In genomic region chr10:41751867-41752480, GRCm38 (mm10) we compare ENCODE assay signal across 14 mouse cellular contexts. TPM values are rescaled to one million over a fixed set of nuclear protein-coding genes. Genes with fewer than 3 reads are reported as not detected.
A peak's percentile ranks its signal among the peaks of the same experiment; 100 is the strongest.
DNase-seq lines count a peak whose midpoint lies in the region; ATAC-seq and TF ChIP-seq lines count a peak whose summit lies in the region.
"Had no signal": no experiment of that assay in that cellular context is flagged by ENCODE, and none has a peak within 500 bp of the region (broad histone marks: within the 10 kb centered on the region; RNA-seq: fewer than 3 reads in every experiment).

No protein-coding gene starts in this region.

- DNase-seq in heart, adult 18-20 months, result no peak
- DNase-seq in induced T-regulatory cell, adult 2 months (ENCODE audit: low read depth), result peak; percentile 32
- no peak for DNase-seq in stomach, postnatal 0 days (ENCODE audit: low spot score)
- DNase-seq in cerebellum, adult 9-11 months, result no peak
- no peak for DNase-seq in embryo, embryonic 10.5 days (ENCODE audit: low spot score)
- DNase-seq: cerebellum, postnatal 36 days had no signal

- TF ChIP-seq CTCF in E14TG2a.4 (conservative IDR thresholded peaks at IDR 0.05; ENCODE audit: low read length), result no peak
- TF ChIP-seq CTCF in stomach, postnatal 0 days (IDR thresholded peaks at IDR 0.05; ENCODE audit: low read depth), result no peak

- H3K9ac ChIP-seq in heart, embryonic 16.5 days (ENCODE audit: low read length), result no peak overlapping the region; the same call in 1 of the 2 replicates
- H3K9ac ChIP-seq in stomach, postnatal 0 days (ENCODE audit: low read length), result no peak overlapping the region
- no peak overlapping the region for H3K9ac ChIP-seq in kidney, embryonic 14.5 days (ENCODE audit: low read depth, low read length)
- H3K9ac ChIP-seq: kidney, embryonic 15.5 days; midbrain, embryonic 12.5 days had no signal

- 0 out of 2 replicates have a peak overlapping the region, but pooled peaks have one; percentile 6 for H3K4me3 ChIP-seq in heart, embryonic 16.5 days (ENCODE audit: low read length)
- peak overlapping the region; percentile 73 for H3K4me3 ChIP-seq in E14TG2a.4 (replicated peaks; ENCODE audit: low read length)
- no peak overlapping the region for H3K4me3 ChIP-seq in stomach, postnatal 0 days (ENCODE audit: low read depth, low read length)
- no peak overlapping the region for H3K4me3 ChIP-seq in kidney, embryonic 14.5 days (ENCODE audit: low read length)
- H3K4me3 ChIP-seq: forebrain, embryonic 10.5 days; kidney, embryonic 15.5 days; midbrain, embryonic 12.5 days had no signal

- WGBS in heart, embryonic 16.5 days, result 69% methylated on average over 14 of the region's 14 CpGs
- WGBS in stomach, postnatal 0 days, result 53% methylated on average over 14 of the region's 14 CpGs
- WGBS in kidney, embryonic 14.5 days, result 79% methylated on average over 14 of the region's 14 CpGs

- no peaks in the 10 kb centered on the region for H3K27me3 ChIP-seq in heart, embryonic 16.5 days (ENCODE audit: control insufficient read depth, insufficient read depth, low read length)
- H3K27me3 ChIP-seq in E14TG2a.4 (ENCODE audit: insufficient read depth, low read length), result no peaks in the 10 kb centered on the region
- no peaks in the 10 kb centered on the region for H3K27me3 ChIP-seq in stomach, postnatal 0 days (ENCODE audit: control insufficient read depth, insufficient read depth, low read length)
- H3K27me3 ChIP-seq in kidney, embryonic 14.5 days (ENCODE audit: control insufficient read depth, insufficient read depth, low read length), result no peaks in the 10 kb centered on the region
- H3K27me3 ChIP-seq: CH12.LX; kidney, embryonic 15.5 days; midbrain, embryonic 12.5 days had no signal

- peak overlapping the region; percentile 34 for H3K4me2 ChIP-seq in heart, embryonic 16.5 days (ENCODE audit: low read depth, low read length)
- no peak overlapping the region for H3K4me2 ChIP-seq in stomach, postnatal 0 days (replicated peaks; ENCODE audit: low read depth)
- no peak overlapping the region for H3K4me2 ChIP-seq in kidney, embryonic 14.5 days (replicated peaks; ENCODE audit: low read depth, low read length)
- H3K4me2 ChIP-seq: heart, embryonic 11.5 days; kidney, embryonic 15.5 days; midbrain, embryonic 12.5 days had no signal

- TF ChIP-seq EP300 in stomach, postnatal 0 days (optimal IDR thresholded peaks at IDR 0.05), result no peak

- ATAC-seq in heart, embryonic 16.5 days (replicated peaks; ENCODE audit: extremely low read depth, insufficient read depth, low FRiP score), result no peak
- ATAC-seq in stomach, postnatal 0 days (ENCODE audit: low FRiP score, low TSS enrichment), result 0 out of 2 replicates have a peak, but pooled peaks have one; percentile 40
- no peak for ATAC-seq in kidney, embryonic 14.5 days (ENCODE audit: low FRiP score, low TSS enrichment)

- no peaks in the 10 kb centered on the region for H3K4me1 ChIP-seq in heart, embryonic 16.5 days (ENCODE audit: control insufficient read depth, insufficient read depth, low read length)
- peaks cover 32% of the 10 kb centered on the region for H3K4me1 ChIP-seq in E14TG2a.4 (replicated peaks; ENCODE audit: low read depth, low read length)
- H3K4me1 ChIP-seq in stomach, postnatal 0 days (replicated peaks; ENCODE audit: control insufficient read depth, insufficient read depth), result no peaks in the 10 kb centered on the region
- H3K4me1 ChIP-seq in kidney, embryonic 14.5 days (ENCODE audit: control insufficient read depth, insufficient read depth, low read length), result no peaks in the 10 kb centered on the region; the same call in 1 of the 2 replicates
- H3K4me1 ChIP-seq: forebrain, embryonic 10.5 days; midbrain, embryonic 12.5 days had no signal

- no peak overlapping the region for H3K27ac ChIP-seq in heart, embryonic 16.5 days (ENCODE audit: low read length)
- H3K27ac ChIP-seq in stomach, postnatal 0 days (replicated peaks), result no peak overlapping the region
- H3K27ac ChIP-seq in kidney, embryonic 14.5 days (ENCODE audit: low read depth, low read length), result no peak overlapping the region
- H3K27ac ChIP-seq: forebrain, embryonic 10.5 days; kidney, embryonic 15.5 days; midbrain, embryonic 12.5 days had no signal

- H3K36me3 ChIP-seq in heart, embryonic 16.5 days (ENCODE audit: control insufficient read depth, insufficient read depth), result no peaks in the 10 kb centered on the region
- H3K36me3 ChIP-seq in E14TG2a.4 (ENCODE audit: insufficient read depth, low read length), result 0 out of 2 replicates have a peak, but pooled peaks cover 11% of the 10 kb centered on the region
- H3K36me3 ChIP-seq in stomach, postnatal 0 days (ENCODE audit: control insufficient read depth, insufficient read depth, low read length), result no peaks in the 10 kb centered on the region
- no peaks in the 10 kb centered on the region for H3K36me3 ChIP-seq in kidney, embryonic 14.5 days (ENCODE audit: control insufficient read depth, insufficient read depth, low read length)
- H3K36me3 ChIP-seq: kidney, embryonic 15.5 days; midbrain, embryonic 12.5 days had no signal

- H3K9me3 ChIP-seq in heart, embryonic 16.5 days (replicated peaks; ENCODE audit: control insufficient read depth, low read length), result no peaks in the 10 kb centered on the region
- no peaks in the 10 kb centered on the region for H3K9me3 ChIP-seq in E14TG2a.4 (ENCODE audit: low read length)
- no peaks in the 10 kb centered on the region for H3K9me3 ChIP-seq in stomach, postnatal 0 days (ENCODE audit: control insufficient read depth, low read length)
- no peaks in the 10 kb centered on the region for H3K9me3 ChIP-seq in kidney, embryonic 14.5 days (ENCODE audit: control insufficient read depth, low read length)
- H3K9me3 ChIP-seq: forebrain, embryonic 10.5 days; kidney, embryonic 15.5 days; midbrain, embryonic 12.5 days had no signal

RNA-seq across cellular contexts. Expression of gene Ccdc162, which starts 35.5 kb away (rescaled TPM):
- polyA plus RNA-seq in heart, embryonic 16.5 days (2015; fragmentation: Nextera tagmentation; extraction: Ambion mirVana), result 0.37 and 1.2 TPM in 2 replicates
- total RNA-seq in heart, adult 18-20 months (2021), result under 1 TPM; 0.22 to 0.46 TPM
- 0.69 TPM in 2 replicates for polyA plus RNA-seq in stomach, postnatal 0 days (2015; fragmentation: Nextera tagmentation; extraction: Ambion mirVana)
- polyA plus RNA-seq in kidney, embryonic 14.5 days (2014; fragmentation: Nextera tagmentation; extraction: Ambion mirVana), result 0.15 and 0.33 TPM in 2 replicates

RNA-seq across cellular contexts. Expression of gene Cep57l1, which starts 57.7 kb away (rescaled TPM):
- polyA plus RNA-seq in heart, embryonic 16.5 days (2015; fragmentation: Nextera tagmentation; extraction: Ambion mirVana), result 18.8 and 22.6 TPM in 2 replicates
- 1 to 10 TPM; 2.0 to 2.9 TPM for total RNA-seq in heart, adult 18-20 months (2021)
- polyA plus RNA-seq in stomach, postnatal 0 days (2015; fragmentation: Nextera tagmentation; extraction: Ambion mirVana), result 5.3 and 6.0 TPM in 2 replicates
- polyA plus RNA-seq in kidney, embryonic 14.5 days (2014; fragmentation: Nextera tagmentation; extraction: Ambion mirVana), result 21.1 and 24.7 TPM in 2 replicates

RNA-seq across cellular contexts. Expression of gene Sesn1, which starts 57.8 kb away (rescaled TPM):
- 40.7 and 45.2 TPM in 2 replicates for polyA plus RNA-seq in heart, embryonic 16.5 days (2015; fragmentation: Nextera tagmentation; extraction: Ambion mirVana)
- 100 to 1,000 TPM; 135 to 156 TPM for total RNA-seq in heart, adult 18-20 months (2021)
- polyA plus RNA-seq in stomach, postnatal 0 days (2015; fragmentation: Nextera tagmentation; extraction: Ambion mirVana), result 18.2 and 20.1 TPM in 2 replicates
- polyA plus RNA-seq in kidney, embryonic 14.5 days (2014; fragmentation: Nextera tagmentation; extraction: Ambion mirVana), result 24.0 and 32.1 TPM in 2 replicates

Comparison
In these comparisons a context has a peak if more than half of its experiments do, and no peak if none do; other contexts are left out.
1. H3K4me3 ChIP-seq: peak in heart, embryonic 16.5 days (single experiment) and E14TG2a.4 (single experiment); none in stomach, postnatal 0 days (single experiment) and kidney, embryonic 14.5 days (single experiment).